Mouse (Mus musculus) MEL (cell line): ENCODE measurements around the gene Slco2a1. TPM values are rescaled to one million over a fixed set of nuclear protein-coding genes. Genes with fewer than 3 reads are reported as not detected.

ENCODE experiments used
- DNase-seq: peaks from one replicate; pipeline ENCODE4 v3.0.0; 2011; ENCODE audit warnings: low read depth, low spot score
- H3K27ac ChIP-seq: 2 replicates; pipeline ENCODE4 v1.5.1; 2012; ENCODE audit warnings: low read depth, mild to moderate bottlenecking, control low read depth, low read length, moderate library complexity; ENCODE audit not compliant: control insufficient read depth
- H3K27me3 ChIP-seq, 2 experiments: fragments of 150-350 bp in 1 of 2; sonication (generic) in 1 of 2; 2 replicates each; pipeline ENCODE4 v1.6.1; 2012; ENCODE audit warnings: low read length in 2 of 2, mild to moderate bottlenecking in 2 of 2, improper control_type of control experiment in 1 of 2, moderate library complexity in 1 of 2; ENCODE audit not compliant: insufficient read depth in 2 of 2, control insufficient read depth in 1 of 2
- H3K36me3 ChIP-seq, 2 experiments: 2 replicates each; pipeline ENCODE4 v1.6.1; 2012 to 2014; ENCODE audit warnings: low read length in 2 of 2, improper control_type of control experiment in 1 of 2, inconsistent platforms in 1 of 2, mild to moderate bottlenecking in 1 of 2; ENCODE audit not compliant: insufficient read depth in 2 of 2, control insufficient read depth in 1 of 2
- H3K4me1 ChIP-seq, 2 experiments: fragments of 150-350 bp in 1 of 2; sonication (generic) in 1 of 2; 2 replicates each; pipeline ENCODE4 v1.6.1; 2012; ENCODE audit warnings: low read length in 2 of 2, improper control_type of control experiment in 1 of 2, mild to moderate bottlenecking in 1 of 2; ENCODE audit not compliant: insufficient read depth in 2 of 2, control insufficient read depth in 1 of 2
- H3K4me3 ChIP-seq, 2 experiments: fragments of 150-350 bp in 1 of 2; sonication (generic) in 1 of 2; 2 replicates each; pipeline ENCODE4 v1.5.1; 2012; ENCODE audit warnings: low read depth in 2 of 2, low read length in 2 of 2, mild to moderate bottlenecking in 2 of 2, moderate library complexity in 2 of 2, control low read depth in 1 of 2, improper control_type of control experiment in 1 of 2; ENCODE audit not compliant: control insufficient read depth in 1 of 2, insufficient read depth in 1 of 2
- H3K79me2 ChIP-seq: 2 replicates; pipeline ENCODE4 v1.6.1; 2012; ENCODE audit warnings: mild to moderate bottlenecking, low read length, moderate library complexity; ENCODE audit not compliant: control insufficient read depth, poor library complexity, insufficient read depth
- H3K9ac ChIP-seq: 2 replicates; pipeline ENCODE4 v1.6.1; 2012; ENCODE audit warnings: low read depth, mild to moderate bottlenecking, control low read depth, low read length, moderate library complexity; ENCODE audit not compliant: control insufficient read depth, poor library complexity, severe bottlenecking
- H3K9me3 ChIP-seq: fragments of 150-350 bp; sonication (generic); replicated peaks from 2 replicates; pipeline ENCODE4 v1.6.1; 2012; ENCODE audit warnings: mild to moderate bottlenecking, low read length, improper control_type of control experiment, moderate library complexity; ENCODE audit not compliant: insufficient read depth
- CHD1 ChIP-seq: IDR thresholded peaks from 2 replicates; pipeline ENCODE4 v1.6.1; 2012; ENCODE audit warnings: low read depth, mild to moderate bottlenecking, inconsistent platforms, low read length, improper control_type of control experiment
- E2F4 ChIP-seq: IDR thresholded peaks from 2 replicates; pipeline ENCODE4 v1.6.1; 2011; ENCODE audit warnings: low read depth, low read length, improper control_type of control experiment, borderline replicate concordance
- ELF1 ChIP-seq: IDR thresholded peaks from 2 replicates; pipeline ENCODE4 v1.6.1; 2014; ENCODE audit warnings: low read depth, mild to moderate bottlenecking, inconsistent platforms, low read length, improper control_type of control experiment, moderate library complexity
- GATA1 ChIP-seq: IDR thresholded peaks from 2 replicates; pipeline ENCODE4 v1.6.1; 2011; ENCODE audit warnings: low read depth, low read length, improper control_type of control experiment
- JUND ChIP-seq: IDR thresholded peaks from 2 replicates; pipeline ENCODE4 v1.6.1; 2011; ENCODE audit warnings: low read depth, mild to moderate bottlenecking, improper control_type of control experiment, low read length
- MAX ChIP-seq: IDR thresholded peaks from 2 replicates; pipeline ENCODE4 v1.6.1; 2011; ENCODE audit warnings: low read length, improper control_type of control experiment
- MXI1 ChIP-seq: IDR thresholded peaks from 2 replicates; pipeline ENCODE4 v1.6.1; 2011; ENCODE audit warnings: mild to moderate bottlenecking, low read depth, low read length, improper control_type of control experiment
- MYB ChIP-seq: IDR thresholded peaks from 2 replicates; pipeline ENCODE4 v1.6.1; 2011; ENCODE audit warnings: mild to moderate bottlenecking, low read depth, low read length, improper control_type of control experiment
- MYC ChIP-seq: IDR thresholded peaks from 2 replicates; pipeline ENCODE4 v1.6.1; 2011; ENCODE audit warnings: low read depth, mild to moderate bottlenecking, low read length, improper control_type of control experiment, moderate library complexity
- NRF1 ChIP-seq: IDR thresholded peaks from 2 replicates; pipeline ENCODE4 v1.6.1; 2014; ENCODE audit warnings: low read depth, mild to moderate bottlenecking, inconsistent platforms, low read length, improper control_type of control experiment, moderate library complexity; ENCODE audit not compliant: poor library complexity, insufficient read depth, severe bottlenecking
- RCOR1 ChIP-seq: IDR thresholded peaks from 2 replicates; pipeline ENCODE4 v1.6.1; 2012; ENCODE audit warnings: low read depth, mild to moderate bottlenecking, inconsistent platforms, low read length, improper control_type of control experiment
- SIN3A ChIP-seq: IDR thresholded peaks from 2 replicates; pipeline ENCODE4 v1.6.1; 2012; ENCODE audit warnings: low read length, improper control_type of control experiment, inconsistent platforms
- SMC3 ChIP-seq: IDR thresholded peaks from 2 replicates; pipeline ENCODE4 v1.6.1; 2011; ENCODE audit warnings: low read depth, low read length, improper control_type of control experiment
- TAL1 ChIP-seq: IDR thresholded peaks from 2 replicates; pipeline ENCODE4 v1.6.1; 2012; ENCODE audit warnings: mild to moderate bottlenecking, inconsistent platforms, low read length, moderate library complexity, mixed read lengths
- UBTF ChIP-seq: IDR thresholded peaks from 2 replicates; pipeline ENCODE4 v1.6.1; 2012; ENCODE audit warnings: low read depth, mild to moderate bottlenecking, inconsistent platforms, low read length, improper control_type of control experiment, moderate library complexity, borderline replicate concordance; ENCODE audit not compliant: insufficient read depth
- USF1 ChIP-seq: IDR thresholded peaks from 2 replicates; pipeline ENCODE4 v1.6.1; 2014; ENCODE audit warnings: low read depth, mild to moderate bottlenecking, inconsistent platforms, low read length, improper control_type of control experiment, moderate library complexity
- USF2 ChIP-seq, 2 experiments: IDR thresholded peaks; 2 replicates each; pipeline ENCODE4 v1.6.1; 2011 to 2012; ENCODE audit warnings: improper control_type of control experiment in 2 of 2, low read length in 2 of 2, borderline replicate concordance in 1 of 2, inconsistent platforms in 1 of 2, low read depth in 1 of 2, mild to moderate bottlenecking in 1 of 2; ENCODE audit not compliant: insufficient read depth in 1 of 2
- ZC3H11A ChIP-seq: IDR thresholded peaks from 2 replicates; pipeline ENCODE4 v1.6.1; 2012; ENCODE audit warnings: low read depth, mild to moderate bottlenecking, inconsistent platforms, low read length, improper control_type of control experiment
- ZNF384 ChIP-seq: IDR thresholded peaks from 2 replicates; pipeline ENCODE4 v1.6.1; 2012; ENCODE audit warnings: low read depth, mild to moderate bottlenecking, inconsistent platforms, low read length, improper control_type of control experiment
- polyA plus RNA-seq, 2 experiments: library from polyadenylated mRNA; stranded (reverse) in 1 of 2; unstranded in 1 of 2; fragments of >175 nt in 1 of 2; fragments of >200 nt in 1 of 2; gene quantifications; 2 replicates each; pipeline versions ENCODE4 v1.2.1 to v1.2.4; 2012; ENCODE audit warnings: low replicate concordance in 2 of 2, low read depth in 1 of 2; ENCODE audit not compliant: insufficient read length in 2 of 2, insufficient read depth in 1 of 2, missing spikeins in 1 of 2
- total RNA-seq: library from RNA; depleted of rRNA; stranded (reverse); fragments of 300-350 nt; gene quantifications from 2 replicates; pipeline ENCODE4 v1.2.3, GENCODE M21; 2012

The Slco2a1 gene
- total and polyA plus RNA-seq, 3 experiments = 0.01 TPM; not detected in 2

- Histone ChIP-seq H3K36me3 (no peaks in the 10 kb centered on the region), H3K79me2 (no peaks in the 10 kb centered on the region), H3K9me3 (no peaks in the 10 kb centered on the region), H3K4me3 (no peak overlapping the region), H3K27ac (no peak overlapping the region), H3K4me1 (no peaks in the 10 kb centered on the region), H3K27me3 (no peaks in the 10 kb centered on the region), H3K9ac (no peak overlapping the region)
- no peak for DNase-seq
- TF ChIP-seq SMC3 (no peak), USF2 (IDR thresholded peaks at IDR 0.05; ENCODE audit: borderline replicate concordance in 1 of 2, insufficient read depth in 1 of 2, low read depth in 1 of 2, low read length in 2 of 2) (no peak)
Measured at GRCm38 (mm10) chr9:103112471-103113271, 124.2 kb downstream of the Slco2a1 start.

- TF ChIP-seq MXI1 = no peak
- no peak for TF ChIP-seq MYB
- no peak for TF ChIP-seq E2F4
- TF ChIP-seq MYC = no peak
- no peak for TF ChIP-seq CHD1
- TF ChIP-seq ZNF384 = no peak
- no peak for TF ChIP-seq ZC3H11A
- no peak for TF ChIP-seq ELF1
- no peak for TF ChIP-seq SIN3A
- TF ChIP-seq RCOR1 = no peak
- no peak for TF ChIP-seq JUND
- no peak for TF ChIP-seq MAX
- no peak for TF ChIP-seq USF1
- no peaks in the 10 kb centered on the region for H3K79me2 ChIP-seq
- no peak overlapping the region for H3K9ac ChIP-seq
- no peaks in the 10 kb centered on the region for H3K9me3 ChIP-seq
- no peaks in the 10 kb centered on the region for H3K36me3 ChIP-seq
- no peaks in the 10 kb centered on the region for H3K27me3 ChIP-seq
- no peak for DNase-seq
- H3K27ac ChIP-seq = no peak overlapping the region
- H3K4me1 ChIP-seq = no peaks in the 10 kb centered on the region
- H3K4me3 ChIP-seq = no peak overlapping the region
Measured at GRCm38 (mm10) chr9:103113351-103113750, 124.8 kb downstream of the Slco2a1 start.

- Histone ChIP-seq H3K36me3 (no peaks in the 10 kb centered on the region), H3K27me3 (no peaks in the 10 kb centered on the region), H3K9me3 (no peaks in the 10 kb centered on the region), H3K4me3 (no peak overlapping the region), H3K27ac (no peak overlapping the region), H3K79me2 (no peaks in the 10 kb centered on the region), H3K4me1 (no peaks in the 10 kb centered on the region), H3K9ac (no peak overlapping the region)
- TF ChIP-seq GATA1 (no peak), UBTF (no peak), USF2 (IDR thresholded peaks at IDR 0.05; ENCODE audit: borderline replicate concordance in 1 of 2, insufficient read depth in 1 of 2, low read depth in 1 of 2, low read length in 2 of 2) (no peak), NRF1 (no peak), TAL1 (no peak)
- DNase-seq = no peak
Measured at GRCm38 (mm10) chr9:103114326-103114725, 125.8 kb downstream of the Slco2a1 start.
